Mouse (Mus musculus): ENCODE measurements around the gene Bcl7c.
"Not testable (repeated sequence)": the region's sequence is repeated elsewhere in the genome, so short reads cannot be mapped to it uniquely, and the experiment has no call there.

Bcl7c gene

DNA sequence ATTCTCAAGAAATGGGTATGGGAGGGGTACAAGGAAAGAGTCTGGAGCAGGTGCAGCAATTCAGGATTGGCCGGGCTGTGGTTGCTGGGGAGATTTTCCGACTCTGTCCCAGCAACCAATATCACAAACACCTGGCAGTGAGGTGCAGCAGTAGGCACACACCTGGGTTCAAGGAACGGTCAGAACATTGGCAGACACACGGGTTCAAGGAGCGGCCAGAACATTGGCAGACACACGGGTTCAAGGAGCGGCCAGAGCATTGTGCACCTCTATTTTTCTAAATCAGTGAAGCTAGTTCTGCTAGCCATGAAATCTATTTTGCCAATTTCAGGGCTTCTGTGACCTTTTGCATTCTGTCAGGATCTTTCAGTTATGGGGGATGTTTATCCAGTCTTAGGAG lies 61.2 kb downstream of the Bcl7c start:
- not testable (repeated sequence) for DNase-seq (ENCODE audit: low read depth)

DNA sequence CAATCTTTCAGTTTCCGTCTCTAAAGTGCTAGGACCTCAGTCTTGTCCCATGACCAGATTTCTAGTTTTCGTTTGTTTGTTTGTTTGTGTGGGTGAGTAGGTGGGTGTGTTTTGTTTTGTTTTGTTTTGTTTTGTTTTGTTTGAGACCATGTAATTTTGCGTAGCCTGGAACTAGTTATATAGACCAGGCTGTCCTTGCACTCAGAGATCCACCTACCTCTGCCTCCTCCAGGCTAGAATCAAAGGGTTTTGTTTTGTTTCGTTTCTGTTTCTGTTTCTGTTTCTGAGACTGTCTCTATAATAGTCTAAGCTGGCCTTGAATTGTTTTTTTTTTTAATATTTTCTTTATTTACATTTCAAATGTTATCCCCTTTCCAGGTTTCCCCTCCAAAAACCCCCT lies 62.4 kb downstream of the Bcl7c start:
- DNase-seq (ENCODE audit: low read depth): no peak

DNA sequence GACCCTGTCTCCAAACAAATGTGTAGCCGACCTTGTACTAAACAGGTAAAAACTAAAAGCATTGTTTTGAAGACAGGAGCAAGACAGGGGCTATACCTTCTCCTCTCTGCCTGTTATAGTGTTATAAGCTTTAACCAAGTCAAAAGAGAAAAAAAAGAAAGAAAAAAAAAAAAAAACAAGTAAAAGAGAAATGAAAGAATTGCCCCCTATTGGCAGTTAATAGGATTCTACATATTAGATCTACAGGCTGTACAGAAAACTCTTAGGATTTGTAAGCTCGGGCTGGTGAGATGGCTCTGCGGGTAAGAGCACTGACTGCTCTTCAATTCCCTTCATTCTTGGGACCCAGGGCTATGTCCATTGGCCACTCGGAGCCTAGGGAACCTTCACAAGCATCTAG lies 66.5 kb downstream of the Bcl7c start:
- no peak for DNase-seq (ENCODE audit: low read depth)

DNA sequence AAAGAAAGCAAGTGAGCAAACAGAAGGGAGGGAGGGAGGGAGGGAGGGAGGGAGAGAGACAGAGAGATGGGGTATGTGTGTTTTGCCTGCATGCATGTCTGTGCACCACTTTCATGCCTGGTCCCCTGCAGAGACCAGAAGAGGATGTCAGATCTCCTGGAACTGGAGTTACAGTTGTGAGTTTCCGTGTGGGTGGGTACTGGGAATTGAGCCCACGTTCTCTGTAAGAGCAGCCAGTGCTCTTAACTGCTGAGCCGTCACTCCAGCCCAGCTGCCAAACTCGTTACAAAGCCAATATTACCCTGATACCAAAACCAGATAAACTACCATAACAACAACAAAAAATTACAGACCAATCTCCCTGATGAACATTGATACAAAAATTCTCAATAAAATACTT lies 67.5 kb downstream of the Bcl7c start:
- no peak for DNase-seq (ENCODE audit: low read depth)

DNA sequence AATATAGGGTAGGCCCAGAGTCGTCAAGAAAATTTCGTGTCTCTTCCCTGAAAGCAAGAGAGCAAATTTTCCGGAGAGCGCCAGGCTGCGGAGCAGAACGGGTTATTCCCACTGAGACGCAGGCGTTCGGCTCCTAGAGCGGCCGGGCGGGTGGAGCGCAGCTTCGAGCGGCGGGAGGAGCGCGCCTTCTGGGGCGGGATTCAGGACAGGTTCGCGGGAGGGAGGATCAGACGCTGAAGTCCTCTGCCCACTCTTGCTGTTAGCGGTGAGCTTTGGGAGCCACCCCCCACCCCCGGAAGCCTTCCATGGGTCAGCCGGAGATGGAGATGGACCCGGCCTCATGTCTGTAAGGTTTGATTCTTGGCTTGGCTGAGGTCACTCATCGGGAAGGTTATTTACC lies 71.8 kb downstream of the Bcl7c start:
- no peak for DNase-seq (ENCODE audit: low read depth)

DNA sequence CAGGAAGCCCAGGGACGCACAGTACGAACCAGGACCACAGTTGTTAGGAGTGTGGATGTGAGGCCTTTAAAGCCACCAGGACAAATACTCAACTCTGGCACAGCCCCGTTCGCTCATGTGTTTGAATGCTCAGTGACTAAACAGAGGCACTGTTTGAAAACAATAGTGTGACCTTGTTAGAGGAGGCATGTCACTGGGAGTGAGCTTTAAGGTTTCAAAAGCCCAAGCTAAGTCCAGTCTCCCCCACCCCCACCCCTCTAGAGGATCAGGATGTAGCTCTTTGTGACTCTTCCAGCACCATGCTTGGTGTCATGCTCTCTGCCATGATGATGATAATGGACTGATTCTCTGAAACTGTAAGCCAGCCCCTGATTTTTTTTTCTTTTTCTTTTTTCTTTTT lies 77.3 kb downstream of the Bcl7c start:
- no peak for DNase-seq (ENCODE audit: low read depth)

DNA sequence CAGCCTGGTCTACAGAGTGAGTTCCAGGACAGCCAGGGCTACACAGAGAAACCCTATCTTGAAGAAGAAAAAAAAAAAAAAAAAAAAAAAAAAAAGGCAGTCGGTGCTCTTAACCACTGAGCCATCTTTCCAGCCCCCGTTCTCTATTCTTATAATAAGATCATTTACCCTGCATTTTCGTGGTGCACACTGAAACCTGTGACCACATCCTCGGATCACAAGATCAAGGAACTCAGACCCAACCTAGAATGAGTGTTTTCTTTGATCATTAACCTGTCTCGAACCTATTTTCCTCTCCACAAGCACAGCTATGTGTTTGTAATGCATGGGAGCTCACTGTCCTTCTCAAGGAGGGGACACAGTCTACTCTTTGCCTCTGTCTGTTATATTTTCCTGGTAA lies 80.1 kb downstream of the Bcl7c start:
- DNase-seq (ENCODE audit: low read depth): no peak

DNA sequence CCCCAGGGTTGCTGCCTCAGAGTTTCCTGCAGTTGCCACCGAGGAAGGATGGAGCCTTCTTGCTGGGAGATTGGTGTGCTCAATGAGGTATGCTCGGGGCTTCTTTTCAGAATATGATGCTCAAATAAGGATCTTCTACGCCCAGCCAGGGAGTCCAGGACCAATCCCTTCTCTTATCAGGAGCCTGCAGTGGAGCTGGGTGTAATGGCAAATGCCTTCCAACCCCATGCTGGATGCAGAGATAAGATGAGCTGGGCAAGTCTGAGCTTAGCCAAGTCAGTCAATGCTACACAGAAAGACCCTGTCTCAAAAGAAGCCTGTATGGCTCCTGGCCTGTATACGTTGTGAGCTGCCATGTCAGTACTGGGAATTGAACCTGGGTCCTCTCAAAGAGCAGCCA lies 82.3 kb downstream of the Bcl7c start:
- no peak for DNase-seq (ENCODE audit: low read depth)

DNA sequence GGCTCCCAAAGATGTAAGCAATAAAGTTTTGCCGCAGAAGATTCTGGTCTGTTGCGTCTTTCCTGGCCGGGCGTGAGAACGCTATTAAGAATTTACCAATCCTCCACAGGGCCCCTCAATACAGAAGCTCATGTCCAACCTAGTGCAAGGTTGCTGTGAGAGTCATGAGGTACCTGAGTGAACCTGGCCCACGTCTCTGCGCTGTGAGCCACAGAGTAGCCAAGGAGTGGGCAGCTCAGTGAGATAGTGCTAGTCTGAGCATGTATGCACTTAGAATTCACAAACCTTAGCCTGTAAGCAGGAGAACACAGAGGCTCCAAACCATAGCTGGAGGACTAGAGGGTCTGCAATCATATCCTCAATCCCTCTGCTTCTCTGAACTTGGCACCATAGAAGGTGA lies 82.7 kb downstream of the Bcl7c start:
- DNase-seq (ENCODE audit: low read depth): no peak

DNA sequence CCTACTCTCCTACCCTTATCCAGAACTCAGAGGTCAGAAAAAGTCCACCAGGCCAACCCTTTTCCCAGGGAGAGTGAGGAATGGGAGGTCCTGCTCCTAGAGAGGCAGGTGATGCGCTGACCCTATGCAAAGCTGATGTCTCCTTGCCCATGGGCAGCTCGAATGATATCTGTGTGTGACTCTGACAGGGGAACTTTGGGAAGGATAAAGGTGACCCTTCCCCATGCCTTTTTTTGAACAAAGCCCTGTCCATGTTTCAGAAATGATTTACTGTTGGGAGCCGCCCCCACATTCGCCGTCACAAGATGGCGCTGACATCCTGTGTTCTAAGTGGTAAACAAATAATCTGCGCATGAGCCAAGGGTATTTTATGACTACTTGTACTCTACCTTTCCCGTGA lies 90.3 kb downstream of the Bcl7c start:
- peak; percentile 38 for DNase-seq (ENCODE audit: low read depth)

DNA sequence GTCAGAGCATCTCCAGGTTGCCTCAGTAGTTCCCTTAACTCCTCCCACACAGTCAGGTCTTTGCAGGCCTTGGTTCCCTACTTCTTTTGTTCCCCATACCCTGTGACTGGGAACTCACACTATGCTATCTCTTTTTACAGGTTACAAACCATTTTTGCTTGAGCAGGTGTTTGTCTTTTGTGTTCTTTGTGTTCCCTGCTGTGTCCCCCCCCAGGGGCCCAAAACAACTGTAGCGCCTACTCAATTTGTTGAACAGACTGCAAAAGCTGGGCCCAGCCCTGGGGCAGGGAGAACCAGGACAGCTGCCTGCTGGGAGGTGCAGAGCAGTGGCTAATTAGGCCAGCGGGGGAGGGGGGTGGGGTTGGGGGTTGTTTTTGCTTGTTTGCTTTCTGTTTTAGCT lies 90.8 kb downstream of the Bcl7c start:
- DNase-seq (ENCODE audit: low read depth): no peak

DNA sequence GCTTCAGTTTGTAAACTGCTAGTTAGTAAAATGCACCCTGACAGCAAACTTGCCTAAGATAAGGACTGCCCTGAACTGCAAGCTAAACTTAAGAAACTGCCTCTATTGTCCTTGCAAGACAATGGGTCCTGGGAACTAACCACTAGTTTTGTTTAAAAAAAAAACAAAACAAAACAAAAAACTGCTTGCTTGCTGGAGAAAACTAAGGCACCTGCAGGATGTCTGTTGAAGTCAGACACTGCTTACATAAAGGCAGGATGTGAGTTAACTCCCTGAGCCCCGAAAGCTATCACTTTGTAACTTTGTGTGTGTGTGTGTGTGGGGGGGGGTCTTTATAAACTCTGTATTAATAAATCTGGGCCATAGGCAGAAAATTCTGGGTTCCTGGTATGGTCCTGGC lies 91.9 kb downstream of the Bcl7c start:
- no peak for DNase-seq (ENCODE audit: low read depth)

DNA sequence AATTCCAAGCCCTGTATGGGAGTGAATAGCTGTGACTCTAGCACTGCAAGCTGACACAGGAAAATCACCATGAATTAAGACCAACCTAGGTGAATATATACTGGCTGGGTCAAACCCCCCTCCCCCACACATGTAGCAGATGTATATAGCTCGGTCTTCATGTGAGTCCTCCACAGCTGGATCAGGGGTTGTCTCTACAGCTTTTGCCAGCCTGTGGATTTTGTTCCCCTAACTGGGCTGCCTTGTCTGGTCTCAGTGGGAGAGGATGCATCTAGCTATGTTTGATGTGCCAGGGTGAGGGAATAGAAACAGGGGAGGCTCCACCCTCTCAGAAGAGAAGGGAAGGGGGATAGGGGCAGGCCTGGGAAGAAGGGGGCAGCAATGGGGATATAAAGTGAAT lies 92.4 kb downstream of the Bcl7c start:
- DNase-seq (ENCODE audit: low read depth): no peak

DNA sequence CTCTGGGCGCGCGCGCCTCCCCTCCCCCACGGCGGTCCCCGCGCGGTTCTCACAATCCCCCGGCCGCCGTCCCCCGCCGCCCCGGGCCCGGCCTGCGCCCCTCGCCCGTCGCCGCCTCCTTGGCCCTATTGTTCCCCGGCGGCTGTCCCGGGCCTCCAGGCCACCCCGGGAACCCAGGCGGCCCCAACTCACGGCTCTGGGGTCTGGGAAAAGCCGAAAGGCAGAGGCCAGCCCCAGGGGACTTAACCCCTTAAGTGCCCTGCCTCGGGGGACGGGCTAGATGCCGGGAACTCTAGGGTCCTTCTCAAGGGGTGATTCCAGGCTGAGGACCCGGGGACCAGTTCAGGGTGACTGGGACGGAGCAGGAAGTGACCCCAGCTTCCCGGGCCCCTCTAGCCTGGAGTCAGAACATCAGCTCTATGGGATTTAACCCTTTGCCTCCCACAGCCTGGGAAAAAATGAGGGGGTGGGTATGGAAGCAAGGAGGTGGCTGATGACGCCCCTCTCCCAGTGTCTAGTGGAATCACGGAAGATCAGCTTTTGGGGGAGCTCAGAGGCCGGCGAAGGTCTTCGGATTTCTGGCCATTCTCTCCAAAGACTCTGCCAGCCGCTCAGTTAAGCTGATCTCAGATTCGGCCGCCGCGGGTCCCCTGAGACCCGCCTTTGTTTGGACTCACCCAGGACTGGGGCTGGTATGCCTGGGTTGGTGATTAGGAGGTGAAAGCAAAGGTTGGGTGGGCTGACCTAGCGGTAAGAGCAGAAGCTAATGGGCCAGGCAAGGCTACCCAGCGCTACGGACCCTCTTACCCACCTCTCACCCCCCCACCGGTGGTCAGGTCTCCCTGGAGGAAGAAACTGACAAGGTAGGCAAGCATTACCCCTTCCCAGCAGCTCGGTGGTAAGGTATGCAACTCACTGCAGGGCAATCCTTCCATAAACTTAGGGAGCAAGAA lies 93.6 kb downstream of the Bcl7c start, which contains the start of gene Zfp629:
Zfp629 (minus strand) TSS at position 907 of the 953 bp plus-strand sequence.
- peak; percentile 77 for DNase-seq (ENCODE audit: low read depth)

DNA sequence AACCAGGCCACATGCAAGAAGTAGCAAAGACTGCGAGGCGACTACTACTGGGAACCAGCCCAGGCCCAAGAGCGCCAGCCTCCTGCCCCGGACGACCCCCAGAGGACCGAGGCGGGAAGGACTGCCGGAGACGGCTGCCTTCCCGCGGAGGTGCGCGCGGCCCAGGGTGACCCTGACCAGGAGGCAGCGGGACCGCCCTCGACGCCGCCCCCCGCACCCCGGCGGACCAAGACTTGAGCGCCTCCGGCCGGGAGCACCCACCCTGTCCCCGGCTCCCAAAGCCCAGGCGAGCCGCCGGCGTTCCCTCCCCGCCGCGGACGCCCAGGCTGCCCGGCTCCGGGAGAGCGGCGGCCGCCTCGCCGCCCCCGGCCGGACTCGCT lies 94.2 kb downstream of the Bcl7c start:
- DNase-seq (ENCODE audit: low read depth): peak; percentile 46

DNA sequence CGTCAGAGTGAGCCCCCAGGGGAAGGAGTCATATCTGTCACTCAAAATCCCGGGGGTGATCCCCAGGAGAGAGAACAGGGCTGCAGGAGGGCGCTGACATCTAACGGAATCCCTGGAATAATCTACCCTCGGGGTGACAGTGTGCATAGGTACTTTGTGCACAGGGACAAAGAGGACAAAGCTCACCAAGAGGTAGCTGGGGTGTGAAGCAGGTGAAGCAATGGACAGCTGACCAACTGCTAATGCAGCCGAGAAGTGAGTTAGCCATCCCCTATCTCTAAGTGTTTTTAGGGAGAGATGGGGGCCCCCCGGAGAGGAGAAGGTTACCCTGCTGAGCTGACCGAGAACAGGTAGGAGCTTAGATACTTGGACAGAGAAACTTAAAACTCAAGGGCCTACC lies 94.6 kb downstream of the Bcl7c start:
- DNase-seq (ENCODE audit: low read depth): no peak

DNA sequence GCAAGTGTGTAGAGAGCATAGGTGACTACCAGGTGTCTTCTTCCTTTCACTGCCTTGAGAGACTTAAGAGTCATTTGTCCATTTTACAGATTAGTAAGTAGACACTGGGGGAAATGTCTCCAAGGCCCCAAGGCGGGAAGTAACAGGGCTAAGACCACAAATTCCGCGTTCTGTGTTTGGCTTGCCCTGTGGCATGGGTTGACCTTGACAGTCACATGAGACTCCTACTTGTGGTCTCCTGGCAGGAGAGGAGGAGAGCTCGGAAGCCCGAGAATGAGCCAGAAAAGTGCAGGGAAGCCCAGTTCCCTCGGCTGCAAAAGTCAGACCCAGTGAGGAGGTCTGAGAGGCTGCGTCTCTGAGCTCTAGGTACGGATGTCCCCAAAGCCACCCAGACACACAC lies 95.2 kb downstream of the Bcl7c start:
- DNase-seq (ENCODE audit: low read depth): no peak

DNA sequence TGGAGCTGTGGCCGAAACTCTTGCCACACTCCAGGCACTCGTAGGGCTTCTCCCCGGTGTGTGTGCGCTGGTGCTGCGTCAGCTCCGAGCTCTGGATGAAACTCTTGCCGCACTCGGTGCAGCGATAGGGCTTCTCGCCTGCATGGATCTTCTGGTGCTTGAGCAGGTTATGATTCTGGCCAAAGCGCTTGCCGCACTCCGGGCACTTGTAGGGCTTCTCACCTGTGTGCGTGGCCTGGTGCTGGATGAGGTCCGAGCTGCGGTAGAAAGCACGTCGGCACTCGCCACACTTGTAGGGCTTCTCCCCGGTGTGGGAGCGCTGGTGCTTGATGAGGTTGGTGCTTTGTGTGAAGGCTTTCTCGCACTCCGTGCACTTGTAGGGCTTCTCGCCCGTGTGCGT lies 97.2 kb downstream of the Bcl7c start:
- DNase-seq (ENCODE audit: low read depth): no peak
